Mouse (Mus musculus) macrophage (primary cell): ENCODE data around the gene Sult4a1. TPM values are rescaled to one million over a fixed set of nuclear protein-coding genes. Genes with fewer than 3 reads are reported as not detected.
"Not testable (repeated sequence)": the region's sequence is repeated elsewhere in the genome, so short reads cannot be mapped to it uniquely, and the experiment has no call there.

Source experiments
- H3K27ac ChIP-seq: fragments of 350-480 bp; formaldehyde crosslinking; 2 replicates; pipeline ENCODE4 v1.9.0; 2021
- H3K36me3 ChIP-seq: fragments of 350-480 bp; formaldehyde crosslinking; 2 replicates; pipeline ENCODE4 v1.9.0; 2021; ENCODE audit errors: inconsistent target
- H3K4me3 ChIP-seq: fragments of 350-480 bp; formaldehyde crosslinking; 2 replicates; pipeline ENCODE4 v1.9.0; 2021; ENCODE audit errors: inconsistent target
- H3K79me2 ChIP-seq: fragments of 350-480 bp; formaldehyde crosslinking; 2 replicates; pipeline ENCODE4 v1.9.0; 2021; ENCODE audit errors: inconsistent target
- WGBS: methylation state at CpG from one replicate; pipeline ENCODE4 v1.1.7; 2026; ENCODE audit warnings: inconsistent platforms; ENCODE audit not compliant: missing documents; 5-methylcytosine and 5-hydroxymethylcytosine counted together
- polyA plus RNA-seq: library from polyadenylated mRNA; stranded (reverse); fragments of 250-400 nt; gene quantifications from 3 replicates; pipeline ENCODE4 v1.2.4, GENCODE M21; 2018; ENCODE audit warnings: inconsistent platforms

The Sult4a1 gene
- polyA plus RNA-seq, 1 experiment from 2014 or later = not detected

DNA sequence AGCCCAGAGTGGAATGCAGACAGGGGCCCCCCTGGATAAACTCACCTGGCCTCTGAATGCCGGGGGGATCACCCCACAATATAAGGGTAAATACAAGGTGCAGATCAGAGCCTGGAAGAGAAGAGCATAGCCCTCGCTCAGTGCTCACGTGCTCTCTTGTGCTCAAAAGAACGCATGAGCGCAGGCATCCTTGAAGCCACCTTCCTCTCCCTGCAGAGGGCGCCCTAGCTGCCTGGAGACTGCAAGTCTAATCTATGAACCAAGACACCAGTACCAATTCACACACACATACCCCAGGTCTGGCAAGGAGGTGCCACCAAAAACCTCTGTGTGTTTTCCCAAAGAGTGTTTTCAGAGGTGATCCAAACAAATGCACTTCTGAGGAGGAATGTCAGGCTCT lies 15.1 kb upstream of the Sult4a1 start:
- H3K79me2 ChIP-seq = no peaks in the 10 kb centered on the region
- H3K27ac ChIP-seq = no peak overlapping the region
- WGBS = 26% methylated on average over 6 of the region's 6 CpGs
- H3K4me3 ChIP-seq = no peak overlapping the region
- no peaks in the 10 kb centered on the region for H3K36me3 ChIP-seq

DNA sequence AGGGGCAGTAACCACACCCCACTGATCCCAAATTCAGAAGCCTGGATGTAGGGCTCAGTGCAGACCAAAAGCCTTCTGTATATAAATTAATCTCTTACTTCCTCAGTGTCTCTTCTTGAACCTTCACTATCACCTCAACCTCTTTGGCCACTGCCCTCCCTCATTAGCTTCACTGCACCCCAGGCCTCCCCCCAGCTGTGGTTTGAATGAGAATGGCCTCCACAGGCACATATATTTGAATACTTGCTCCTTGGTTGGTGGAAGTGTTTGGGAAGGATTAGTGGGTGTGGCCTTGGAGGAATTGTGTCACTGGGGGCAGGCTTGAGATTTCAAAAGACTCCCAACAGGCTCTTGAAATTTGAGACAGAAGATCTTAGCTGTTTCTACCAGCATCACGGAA lies 10.9 kb upstream of the Sult4a1 start:
- Histone ChIP-seq H3K4me3 (no peak overlapping the region), H3K36me3 (no peaks in the 10 kb centered on the region), H3K79me2 (no peaks in the 10 kb centered on the region), H3K27ac (no peak overlapping the region)
- 67% methylated on average over 1 of the region's 1 CpGs for whole genome bisulfite sequencing

DNA sequence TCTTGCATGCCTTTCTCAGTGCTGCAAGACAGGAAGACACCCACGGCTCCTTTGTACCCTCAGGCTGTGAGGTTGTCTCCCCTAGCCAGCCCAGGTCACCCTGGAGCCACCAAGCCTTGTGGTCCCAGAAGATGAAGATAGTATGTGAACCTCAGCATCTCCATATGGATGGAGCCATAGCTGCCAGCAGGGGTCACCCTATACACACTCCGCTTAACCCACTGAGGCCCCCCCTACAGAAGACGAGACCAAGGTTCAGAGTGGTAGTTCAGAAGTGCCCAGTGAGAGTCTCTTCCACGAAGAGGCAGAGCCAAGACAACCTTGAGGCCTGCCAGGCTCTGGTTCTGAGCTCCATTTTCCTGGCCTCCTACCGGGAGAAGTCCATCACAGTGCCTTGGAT lies 10.2 kb upstream of the Sult4a1 start:
- H3K27ac ChIP-seq = no peak overlapping the region
- H3K36me3 ChIP-seq = no peaks in the 10 kb centered on the region
- no peaks in the 10 kb centered on the region for H3K79me2 ChIP-seq
- 32% methylated on average over 5 of the region's 5 CpGs for WGBS
- H3K4me3 ChIP-seq = no peak overlapping the region

DNA sequence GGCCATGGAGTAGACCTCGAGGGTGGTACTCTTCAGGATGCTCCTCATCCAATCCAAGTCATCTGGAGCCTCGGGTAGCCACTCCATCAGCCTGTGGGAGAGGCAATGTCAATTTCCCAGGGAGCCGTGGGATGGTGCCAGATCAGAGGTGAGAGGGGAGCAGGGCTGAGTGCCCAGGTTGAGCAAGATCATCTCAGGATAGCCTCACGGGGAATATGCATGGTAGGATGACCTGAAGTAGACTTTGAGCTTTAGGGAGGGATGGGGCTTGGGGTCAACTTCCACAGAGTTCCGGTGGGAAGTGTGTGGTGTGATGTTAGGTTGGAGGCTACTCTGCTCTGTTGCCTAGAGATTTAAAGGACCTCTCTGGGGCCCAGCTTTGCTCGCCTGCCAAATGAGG lies 8.3 kb upstream of the Sult4a1 start:
- no peaks in the 10 kb centered on the region for H3K36me3 ChIP-seq
- H3K79me2 ChIP-seq = no peaks in the 10 kb centered on the region
- 72% methylated on average over 5 of the region's 6 CpGs for WGBS
- H3K27ac ChIP-seq = no peak overlapping the region
- no peak overlapping the region for H3K4me3 ChIP-seq

DNA sequence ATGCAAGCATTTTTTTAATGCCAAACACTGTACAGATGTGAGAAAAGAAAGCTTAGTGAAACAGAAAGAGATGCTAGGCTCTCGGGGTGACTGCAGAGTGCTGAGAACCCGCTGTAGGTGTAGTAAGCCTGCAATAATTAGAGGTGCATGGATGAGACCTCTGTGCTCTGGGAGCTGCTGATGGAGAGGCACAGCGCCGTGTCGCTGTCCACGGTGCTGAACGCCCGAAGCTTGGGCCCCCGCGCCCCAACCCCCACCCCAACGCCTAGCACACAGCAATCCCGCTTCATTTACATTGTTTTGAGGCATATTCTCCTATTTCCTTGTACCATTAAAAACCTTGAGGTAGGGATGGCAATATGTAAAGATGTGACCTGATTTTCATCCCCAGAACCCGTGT lies 3.3 kb upstream of the Sult4a1 start:
- no peaks in the 10 kb centered on the region for H3K79me2 ChIP-seq
- no peak overlapping the region for H3K4me3 ChIP-seq
- H3K27ac ChIP-seq = no peak overlapping the region
- no peaks in the 10 kb centered on the region for H3K36me3 ChIP-seq
- WGBS = 9% methylated on average over 13 of the region's 13 CpGs

DNA sequence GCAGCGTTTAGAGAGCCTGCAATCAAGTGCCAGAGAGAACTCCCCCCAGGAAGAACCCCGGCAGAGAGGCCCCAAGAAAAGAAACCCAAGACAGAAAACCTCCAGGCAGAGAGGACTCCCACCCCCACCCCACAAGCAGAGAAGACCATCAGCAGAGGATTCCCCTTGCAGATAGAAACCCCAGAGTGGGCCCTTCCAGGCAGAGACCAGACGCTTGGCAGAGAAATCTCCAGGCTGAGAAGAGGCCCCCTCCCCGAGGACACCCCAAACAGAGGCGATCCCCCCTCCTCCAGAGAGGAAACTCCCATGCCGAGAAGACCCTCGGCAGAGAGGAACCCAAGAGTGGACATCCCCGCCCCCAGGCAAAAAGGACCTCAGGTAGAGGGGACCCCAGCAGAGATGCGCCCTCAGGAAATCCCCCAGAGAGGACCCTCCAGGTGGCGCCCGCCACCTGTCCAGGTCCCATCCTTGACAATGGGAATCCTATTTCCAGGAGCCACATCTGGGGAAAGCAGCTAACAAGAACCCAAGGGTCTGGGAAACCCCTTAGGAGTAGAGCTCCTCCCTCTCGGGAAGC lies 458 bp upstream of the Sult4a1 start:
- 18% methylated on average over 12 of the region's 12 CpGs for WGBS
- no peaks in the 10 kb centered on the region for H3K36me3 ChIP-seq
- no peak overlapping the region for H3K4me3 ChIP-seq
- no peak overlapping the region for H3K27ac ChIP-seq
- H3K79me2 ChIP-seq = no peaks in the 10 kb centered on the region

DNA sequence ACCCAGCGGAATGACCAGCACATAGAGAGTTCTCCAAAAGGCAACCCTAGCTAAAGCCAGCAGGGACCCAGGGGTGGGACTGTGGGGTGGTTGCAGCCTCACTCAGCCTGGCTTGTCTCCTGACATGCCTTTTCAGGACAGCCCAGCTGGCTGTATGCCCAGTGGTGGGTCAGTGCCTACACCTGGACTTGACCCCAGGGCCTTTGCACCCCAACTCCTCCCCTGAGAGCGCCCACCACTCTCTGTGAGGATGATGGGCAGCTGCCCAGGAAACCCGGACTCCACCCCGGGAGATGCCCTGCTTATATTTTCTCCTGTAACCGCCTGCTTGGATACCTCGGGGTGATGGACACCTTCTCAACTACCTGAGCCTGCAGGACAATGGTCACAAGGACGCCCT lies 928 bp downstream of the Sult4a1 start:
- H3K36me3 ChIP-seq = no peaks in the 10 kb centered on the region
- H3K27ac ChIP-seq = no peak overlapping the region
- 87% methylated on average over 7 of the region's 7 CpGs for WGBS
- H3K4me3 ChIP-seq = no peak overlapping the region
- H3K79me2 ChIP-seq = no peaks in the 10 kb centered on the region

DNA sequence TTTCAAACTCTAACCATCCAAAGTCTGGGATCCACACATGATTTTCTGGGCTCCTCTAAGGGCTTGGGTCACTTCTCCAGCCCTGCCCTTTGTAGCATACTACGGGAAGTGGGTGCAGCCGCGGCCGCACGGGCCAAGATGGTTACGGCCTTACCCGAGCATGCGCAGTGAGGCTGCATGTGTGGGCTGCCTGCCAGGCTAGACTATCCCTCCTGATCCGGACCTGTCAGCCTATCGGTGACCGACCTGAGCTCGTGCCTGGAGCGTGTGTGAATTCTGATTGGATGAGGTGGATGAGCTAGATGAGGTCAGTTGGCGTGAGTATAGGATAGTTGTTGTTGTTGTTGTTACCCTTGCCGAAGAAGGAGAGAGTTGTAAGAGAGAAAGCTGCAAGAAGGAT lies 8.0 kb downstream of the Sult4a1 start:
- H3K4me3 ChIP-seq, H3K79me2 ChIP-seq, H3K36me3 ChIP-seq, H3K27ac ChIP-seq: not testable (repeated sequence)
- WGBS = 79% methylated on average over 15 of the region's 15 CpGs

DNA sequence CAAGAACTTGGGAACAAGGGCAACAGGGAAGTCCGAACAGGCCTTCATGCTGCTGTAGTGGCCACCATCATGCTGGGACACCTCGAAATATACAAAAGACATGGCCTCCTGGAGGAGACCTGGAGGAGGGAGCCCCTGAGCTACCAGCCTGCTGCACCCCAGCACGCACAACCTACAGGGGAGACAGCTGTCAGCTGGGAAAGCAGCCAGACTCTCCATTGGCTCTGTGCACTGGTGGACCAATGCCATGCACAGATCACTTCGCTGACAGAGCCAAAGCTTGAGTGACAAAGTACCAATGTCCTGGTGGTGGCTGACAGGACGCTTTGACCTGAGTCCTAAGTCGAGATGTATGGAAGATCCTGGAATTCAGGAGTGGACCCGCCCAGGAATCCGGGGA lies 9.5 kb downstream of the Sult4a1 start:
- WGBS = 97% methylated on average over 8 of the region's 8 CpGs
- H3K27ac ChIP-seq = no peak overlapping the region
- no peak overlapping the region for H3K4me3 ChIP-seq
- no peaks in the 10 kb centered on the region for H3K79me2 ChIP-seq
- no peaks in the 10 kb centered on the region for H3K36me3 ChIP-seq

DNA sequence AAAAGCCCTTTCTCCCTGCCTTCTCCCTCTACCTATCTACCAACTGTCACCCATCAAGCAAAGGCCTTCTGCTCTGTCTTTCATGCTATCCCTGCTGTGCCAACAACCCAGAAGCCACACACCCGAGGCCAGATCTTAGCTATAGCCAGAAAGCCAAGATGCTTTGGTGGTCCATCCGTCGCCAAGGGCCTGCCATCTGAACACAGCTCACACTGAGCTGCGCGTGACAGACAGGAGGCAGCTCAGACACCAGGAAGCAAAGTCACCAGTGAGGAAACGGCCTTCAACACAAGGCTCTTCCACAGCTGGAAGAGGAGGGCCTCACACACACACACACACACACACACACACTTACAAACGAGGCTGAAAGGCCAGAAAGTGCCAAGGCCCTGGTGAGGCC lies 10.6 kb downstream of the Sult4a1 start:
- 53% methylated on average over 7 of the region's 7 CpGs for WGBS
- Histone ChIP-seq H3K36me3 (no peaks in the 10 kb centered on the region), H3K27ac (no peak overlapping the region), H3K4me3 (no peak overlapping the region), H3K79me2 (no peaks in the 10 kb centered on the region)

DNA sequence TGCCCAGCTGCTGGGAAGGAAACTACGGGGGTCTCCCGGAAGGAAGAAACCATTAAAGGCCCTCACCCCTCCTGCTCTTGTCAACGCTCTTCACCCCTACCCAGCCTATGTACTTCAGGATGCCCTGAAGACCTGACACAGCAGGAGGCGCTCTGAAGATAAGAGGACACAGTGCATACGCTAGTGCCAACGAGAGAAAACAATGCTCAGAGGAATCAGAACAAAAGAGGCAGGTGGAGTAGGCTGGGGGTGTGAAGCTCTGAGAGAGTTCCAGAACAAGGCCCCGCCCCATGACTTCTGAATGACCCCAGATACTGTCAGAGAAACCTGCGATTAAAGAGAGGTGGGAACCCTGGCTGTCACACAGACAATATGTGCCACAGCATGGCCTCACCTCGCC lies 18.8 kb downstream of the Sult4a1 start:
- Histone ChIP-seq H3K79me2 (no peaks in the 10 kb centered on the region), H3K4me3 (no peak overlapping the region), H3K36me3 (no peaks in the 10 kb centered on the region), H3K27ac (no peak overlapping the region)
- WGBS = 54% methylated on average over 9 of the region's 9 CpGs

DNA sequence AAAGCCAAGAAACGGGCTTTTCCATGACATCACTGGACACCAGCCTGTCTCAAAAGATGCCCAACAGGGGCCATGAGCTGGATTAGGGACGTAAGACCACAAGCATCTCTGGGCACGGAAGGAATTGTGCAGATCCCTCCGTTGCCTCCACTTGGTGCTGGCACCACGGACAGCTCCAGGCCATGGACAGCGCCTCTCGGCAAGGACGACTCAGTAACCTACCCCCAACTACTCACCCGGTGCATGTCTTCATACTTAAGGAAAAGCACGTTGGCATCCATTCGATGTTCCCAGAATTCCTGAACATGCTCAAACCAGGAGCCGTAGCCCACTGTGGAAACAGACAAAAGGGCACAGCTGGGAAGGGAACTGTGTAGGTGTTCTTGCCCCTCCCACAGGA lies 19.2 kb downstream of the Sult4a1 start:
- no peak overlapping the region for H3K27ac ChIP-seq
- H3K36me3 ChIP-seq = no peaks in the 10 kb centered on the region
- H3K4me3 ChIP-seq = no peak overlapping the region
- WGBS = 34% methylated on average over 12 of the region's 12 CpGs
- no peaks in the 10 kb centered on the region for H3K79me2 ChIP-seq

DNA sequence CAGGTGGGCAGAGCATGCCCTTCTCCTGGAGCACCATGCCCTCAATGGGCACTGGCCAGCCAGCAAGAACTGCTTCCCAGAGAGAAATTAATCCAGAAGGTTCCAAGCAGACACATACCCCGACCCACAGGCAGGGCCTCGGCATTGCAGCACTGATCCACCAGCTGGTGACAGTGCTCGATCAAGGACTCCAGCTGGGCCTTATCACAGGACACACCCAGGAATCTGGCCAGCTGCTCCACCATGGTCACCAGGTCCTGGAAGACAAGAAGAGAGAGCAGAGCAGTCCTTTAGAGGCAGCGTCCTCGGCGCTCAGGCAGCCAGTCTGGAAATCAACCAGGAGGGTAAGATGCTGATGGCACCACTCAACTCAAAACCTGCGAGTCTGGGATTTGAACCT lies 25.5 kb downstream of the Sult4a1 start:
- WGBS = 82% methylated on average over 7 of the region's 7 CpGs
- H3K4me3 ChIP-seq = no peak overlapping the region
- no peaks in the 10 kb centered on the region for H3K36me3 ChIP-seq
- H3K27ac ChIP-seq = no peak overlapping the region
- no peaks in the 10 kb centered on the region for H3K79me2 ChIP-seq

DNA sequence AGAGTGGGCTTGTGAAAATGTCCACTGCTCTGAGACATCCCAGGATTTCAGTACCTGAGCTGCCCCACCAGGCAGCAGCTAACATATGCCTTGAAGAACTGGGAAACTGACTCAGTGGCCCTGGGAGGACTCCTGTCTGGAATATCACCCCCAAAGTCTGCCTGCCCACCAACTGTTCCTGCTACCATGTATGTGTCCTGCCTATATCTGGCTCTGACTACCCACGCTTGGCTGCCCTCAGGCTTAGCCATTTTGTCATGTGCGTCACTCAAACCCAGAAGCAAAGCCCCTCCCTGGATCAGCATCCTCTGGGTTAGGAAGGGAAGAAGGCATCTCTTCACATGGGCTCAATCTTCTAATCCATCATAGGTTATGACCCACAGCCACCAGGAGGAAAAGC lies 26.0 kb downstream of the Sult4a1 start:
- Histone ChIP-seq H3K36me3 (no peaks in the 10 kb centered on the region), H3K4me3 (no peak overlapping the region), H3K79me2 (no peaks in the 10 kb centered on the region), H3K27ac (no peak overlapping the region)
- WGBS = 87% methylated on average over 2 of the region's 2 CpGs

DNA sequence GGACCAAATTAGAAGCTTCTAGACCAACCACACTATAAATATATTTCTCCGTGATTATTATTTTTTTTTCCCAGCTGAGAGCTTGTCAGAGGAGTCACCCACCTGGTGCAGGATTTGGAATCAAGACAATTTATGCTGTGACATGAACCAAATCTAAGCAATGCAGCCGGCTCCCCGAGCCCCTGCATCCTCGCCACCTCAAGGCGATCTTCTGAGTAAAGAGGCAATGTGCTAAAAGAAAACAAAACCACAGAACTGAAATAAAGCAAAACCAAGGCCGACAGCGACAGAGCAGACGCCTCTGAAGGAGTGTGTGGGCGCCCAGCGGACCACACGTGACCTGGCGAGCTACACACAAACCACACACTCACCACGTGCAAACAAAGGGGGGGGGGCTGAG lies 26.9 kb downstream of the Sult4a1 start:
- WGBS = 49% methylated on average over 13 of the region's 13 CpGs
- no peaks in the 10 kb centered on the region for H3K36me3 ChIP-seq
- H3K4me3 ChIP-seq = no peak overlapping the region
- H3K27ac ChIP-seq = no peak overlapping the region
- no peaks in the 10 kb centered on the region for H3K79me2 ChIP-seq

DNA sequence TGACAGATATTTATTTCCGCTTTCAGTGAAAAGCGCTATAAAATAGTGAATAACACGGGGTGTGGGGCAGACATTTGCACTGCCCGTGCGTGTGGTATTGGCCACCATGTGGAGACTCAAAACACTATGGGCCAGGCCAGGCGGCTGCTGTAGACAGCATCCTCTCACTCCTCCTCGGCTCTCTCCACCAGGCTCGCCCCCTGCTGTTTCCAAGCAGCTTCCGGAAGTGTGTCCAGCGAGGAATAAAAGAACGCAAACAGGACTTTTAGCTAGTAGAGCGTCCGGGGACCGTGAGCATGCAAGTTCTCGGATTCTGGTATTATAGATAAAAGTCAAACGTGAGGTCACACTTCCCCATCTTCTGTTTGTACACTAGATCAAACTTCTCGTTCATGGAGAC lies 28.4 kb downstream of the Sult4a1 start:
- no peaks in the 10 kb centered on the region for H3K79me2 ChIP-seq
- no peak overlapping the region for H3K27ac ChIP-seq
- no peaks in the 10 kb centered on the region for H3K36me3 ChIP-seq
- H3K4me3 ChIP-seq = no peak overlapping the region
- WGBS = 73% methylated on average over 17 of the region's 17 CpGs
